Comparison of ENCODE assay signal across 16 mouse cellular contexts in the genomic region with DNA sequence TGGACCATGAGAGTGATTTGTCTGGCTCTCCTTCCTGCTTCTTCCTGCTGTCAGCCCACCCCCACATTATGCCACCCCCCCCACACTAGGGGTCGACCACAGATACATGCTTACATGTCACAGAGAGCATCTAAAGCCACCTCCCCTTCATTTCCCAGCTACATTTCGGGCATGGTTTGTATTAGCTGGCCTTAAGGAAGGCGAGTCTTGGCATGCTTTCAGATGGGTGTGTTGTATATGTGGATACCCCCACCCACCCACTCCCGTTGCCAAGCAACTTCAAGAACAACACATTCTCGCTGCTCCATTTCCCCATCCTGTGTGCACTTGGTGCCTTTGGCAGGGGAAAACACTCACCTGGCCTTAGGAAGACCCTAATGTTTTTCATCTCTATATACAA.
DNase-seq lines count a peak whose midpoint lies in the region; ATAC-seq and TF ChIP-seq lines count a peak whose summit lies in the region.
"Had no signal": no experiment of that assay in that cellular context is flagged by ENCODE, and none has a peak within 500 bp of the region (broad histone marks: within the 10 kb centered on the region; RNA-seq: fewer than 3 reads in every experiment).

No protein-coding gene starts in this region.

- no peak overlapping the region for H3K4me3 ChIP-seq in heart, adult 2 months
- no peak overlapping the region for H3K4me3 ChIP-seq in stomach, embryonic 15.5 days (replicated peaks)
- no peak overlapping the region for H3K4me3 ChIP-seq in stomach, postnatal 0 days (ENCODE audit: low read depth, low read length)
- no peak overlapping the region for H3K4me3 ChIP-seq in limb, embryonic 15.5 days
- H3K4me3 ChIP-seq: forebrain, embryonic 13.5 days; intestine, embryonic 15.5 days; neural tube, embryonic 13.5 days had no signal

- no peaks in the 10 kb centered on the region for H3K36me3 ChIP-seq in heart, adult 2 months (ENCODE audit: control insufficient read depth, insufficient read depth, low read length)
- no peaks in the 10 kb centered on the region for H3K36me3 ChIP-seq in stomach, embryonic 15.5 days
- H3K36me3 ChIP-seq in stomach, postnatal 0 days (ENCODE audit: control insufficient read depth, insufficient read depth, low read length): no peaks in the 10 kb centered on the region
- H3K36me3 ChIP-seq in limb, embryonic 15.5 days: no peaks in the 10 kb centered on the region
- H3K36me3 ChIP-seq: intestine, embryonic 15.5 days; neural tube, embryonic 13.5 days had no signal

- 39% methylated on average over 5 of the region's 5 CpGs for WGBS in heart, adult 2 months
- WGBS in stomach, embryonic 15.5 days: 43% methylated on average over 5 of the region's 5 CpGs
- WGBS in stomach, postnatal 0 days: 35% methylated on average over 5 of the region's 5 CpGs
- WGBS in limb, embryonic 15.5 days: 29% methylated on average over 5 of the region's 5 CpGs

- no peaks in the 10 kb centered on the region for H3K9me3 ChIP-seq in stomach, embryonic 15.5 days
- no peaks in the 10 kb centered on the region for H3K9me3 ChIP-seq in stomach, postnatal 0 days (ENCODE audit: control insufficient read depth, low read length)
- H3K9me3 ChIP-seq in limb, embryonic 15.5 days: no peaks in the 10 kb centered on the region
- H3K9me3 ChIP-seq: forebrain, embryonic 13.5 days; intestine, embryonic 15.5 days; neural tube, embryonic 13.5 days had no signal

- peaks cover 3% of the 10 kb centered on the region for H3K4me1 ChIP-seq in heart, adult 2 months (ENCODE audit: control insufficient read depth, insufficient read depth, low read length)
- H3K4me1 ChIP-seq in stomach, embryonic 15.5 days: no peaks in the 10 kb centered on the region
- no peaks in the 10 kb centered on the region for H3K4me1 ChIP-seq in stomach, postnatal 0 days (replicated peaks; ENCODE audit: control insufficient read depth, insufficient read depth)
- peaks cover 25% of the 10 kb centered on the region for H3K4me1 ChIP-seq in limb, embryonic 15.5 days
- H3K4me1 ChIP-seq: forebrain, embryonic 13.5 days; intestine, embryonic 15.5 days; neural tube, embryonic 13.5 days had no signal

- no peaks in the 10 kb centered on the region for H3K79me2 ChIP-seq in heart, adult 2 months (replicated peaks; ENCODE audit: control insufficient read depth, insufficient read depth, low read length)

- H3K9ac ChIP-seq in heart, adult 2 months (ENCODE audit: low read depth, low read length): no peak overlapping the region
- no peak overlapping the region for H3K9ac ChIP-seq in stomach, embryonic 15.5 days
- H3K9ac ChIP-seq in stomach, postnatal 0 days (ENCODE audit: low read length): no peak overlapping the region
- no peak overlapping the region for H3K9ac ChIP-seq in limb, embryonic 15.5 days
- H3K9ac ChIP-seq: forebrain, embryonic 13.5 days; hindbrain, embryonic 14.5 days; intestine, embryonic 15.5 days; liver, postnatal 0 days; neural tube, embryonic 13.5 days had no signal

- peak overlapping the region; percentile 45; the same call in 1 of the 2 replicates for H3K27ac ChIP-seq in heart, adult 2 months
- peak overlapping the region; percentile 40 for H3K27ac ChIP-seq in stomach, embryonic 15.5 days
- no peak overlapping the region for H3K27ac ChIP-seq in stomach, postnatal 0 days (replicated peaks)
- 0 out of 2 replicates have a peak overlapping the region, but pooled peaks have one; percentile 44 for H3K27ac ChIP-seq in limb, embryonic 15.5 days
- H3K27ac ChIP-seq: forebrain, embryonic 13.5 days; hindbrain, embryonic 14.5 days; intestine, embryonic 15.5 days; neural tube, embryonic 13.5 days had no signal

- no peak for TF ChIP-seq POLR2A in heart, adult 2 months (IDR thresholded peaks at IDR 0.05; ENCODE audit: insufficient read depth, low read depth, low read length)

- H3K4me2 ChIP-seq in stomach, embryonic 15.5 days: no peak overlapping the region
- H3K4me2 ChIP-seq in stomach, postnatal 0 days (replicated peaks; ENCODE audit: low read depth): no peak overlapping the region
- H3K4me2 ChIP-seq in limb, embryonic 15.5 days: no peak overlapping the region
- H3K4me2 ChIP-seq: forebrain, embryonic 13.5 days; hindbrain, embryonic 14.5 days; intestine, embryonic 15.5 days; neural tube, embryonic 13.5 days had no signal

- TF ChIP-seq EP300 in heart, adult 2 months (IDR thresholded peaks at IDR 0.05; ENCODE audit: insufficient read depth, low read depth, low read length): no peak
- TF ChIP-seq EP300 in stomach, postnatal 0 days (optimal IDR thresholded peaks at IDR 0.05): no peak

- H3K27me3 ChIP-seq in heart, adult 2 months (ENCODE audit: control insufficient read depth, insufficient read depth, low read length): no peaks in the 10 kb centered on the region
- H3K27me3 ChIP-seq in stomach, embryonic 15.5 days (replicated peaks): no peaks in the 10 kb centered on the region
- no peaks in the 10 kb centered on the region for H3K27me3 ChIP-seq in stomach, postnatal 0 days (ENCODE audit: control insufficient read depth, insufficient read depth, low read length)
- H3K27me3 ChIP-seq in limb, embryonic 15.5 days: no peaks in the 10 kb centered on the region
- H3K27me3 ChIP-seq: forebrain, embryonic 13.5 days; intestine, embryonic 15.5 days; neural tube, embryonic 13.5 days had no signal

- intact Hi-C loops in heart, adult 2 months (cut with DNase I): no loop called here
- intact Hi-C loops in heart, postnatal 25 days (cut with DNase I): no loop called here

- no peak for DNase-seq in heart, adult 2 months
- DNase-seq in heart, postnatal 25 days (ENCODE audit: low spot score): no peak
- DNase-seq in stomach, postnatal 0 days (ENCODE audit: low spot score): no peak
- no peak for DNase-seq in urinary bladder, postnatal 25 days (ENCODE audit: low spot score)
- DNase-seq in cerebellum, postnatal 25 days: no peak
- DNase-seq: adrenal gland, postnatal 10 days; cerebellum, adult 2 months; liver, postnatal 0 days; right cerebral cortex, postnatal 14 days; thymus, postnatal 25 days had no signal

- ATAC-seq in stomach, embryonic 15.5 days (ENCODE audit: insufficient read depth, low FRiP score, low read depth): no peak
- ATAC-seq in stomach, postnatal 0 days (ENCODE audit: low FRiP score, low TSS enrichment): no peak
- ATAC-seq in limb, embryonic 15.5 days (ENCODE audit: insufficient number of reproducible peaks, low FRiP score, low TSS enrichment, low read depth): no peak
- ATAC-seq: forebrain, embryonic 13.5 days; intestine, embryonic 15.5 days; liver, postnatal 0 days had no signal

- TF ChIP-seq CTCF in heart, adult 2 months (IDR thresholded peaks at IDR 0.05): no peak
- TF ChIP-seq CTCF in stomach, postnatal 0 days (IDR thresholded peaks at IDR 0.05; ENCODE audit: low read depth): no peak
